Mouse (Mus musculus): ENCODE results near the gene Vps36. TPM values are rescaled to one million over a fixed set of nuclear protein-coding genes. Genes with fewer than 3 reads are reported as not detected.

Gene Vps36
- 32.7 and 37.8 TPM in 2 replicates for polyA plus RNA-seq (2015; fragmentation: Nextera tagmentation; extraction: Ambion mirVana)

GRCm38 (mm10) chr8:22192660-22193431 lies at the start of gene Vps36:
Gene Vps36, plus strand, starts transcription at chr8:22192809.

DNA sequence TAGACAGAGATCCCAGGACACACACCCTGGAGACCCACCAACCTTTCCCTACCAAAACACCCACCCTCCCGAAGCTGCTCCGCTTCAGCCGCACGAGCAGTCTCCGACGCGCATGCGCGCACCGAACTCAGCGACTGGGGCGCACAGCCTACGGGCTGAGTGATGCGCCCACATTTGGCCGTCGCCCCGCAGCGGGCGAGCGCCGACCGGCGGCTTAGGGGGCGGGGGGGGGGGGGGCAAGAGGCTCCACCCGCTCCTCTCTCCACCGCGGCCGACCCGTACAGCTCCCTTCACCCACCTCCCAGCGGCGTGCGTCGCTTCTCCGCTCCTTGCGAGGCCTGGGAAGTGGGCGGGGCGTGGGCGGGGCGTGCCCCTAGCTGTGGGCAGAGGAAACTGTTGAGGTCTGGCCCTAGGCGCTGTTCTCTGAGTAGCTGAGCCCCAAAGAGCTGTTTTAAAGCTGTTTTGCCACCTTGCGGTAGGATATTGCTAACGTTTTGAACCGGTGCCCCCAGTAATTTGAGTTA lies 26.5 kb upstream of the Vps36 start, which contains the start of gene Nek3:
Gene Nek3, minus strand, starts transcription at position 356 of the 524 bp plus-strand sequence.

DNA sequence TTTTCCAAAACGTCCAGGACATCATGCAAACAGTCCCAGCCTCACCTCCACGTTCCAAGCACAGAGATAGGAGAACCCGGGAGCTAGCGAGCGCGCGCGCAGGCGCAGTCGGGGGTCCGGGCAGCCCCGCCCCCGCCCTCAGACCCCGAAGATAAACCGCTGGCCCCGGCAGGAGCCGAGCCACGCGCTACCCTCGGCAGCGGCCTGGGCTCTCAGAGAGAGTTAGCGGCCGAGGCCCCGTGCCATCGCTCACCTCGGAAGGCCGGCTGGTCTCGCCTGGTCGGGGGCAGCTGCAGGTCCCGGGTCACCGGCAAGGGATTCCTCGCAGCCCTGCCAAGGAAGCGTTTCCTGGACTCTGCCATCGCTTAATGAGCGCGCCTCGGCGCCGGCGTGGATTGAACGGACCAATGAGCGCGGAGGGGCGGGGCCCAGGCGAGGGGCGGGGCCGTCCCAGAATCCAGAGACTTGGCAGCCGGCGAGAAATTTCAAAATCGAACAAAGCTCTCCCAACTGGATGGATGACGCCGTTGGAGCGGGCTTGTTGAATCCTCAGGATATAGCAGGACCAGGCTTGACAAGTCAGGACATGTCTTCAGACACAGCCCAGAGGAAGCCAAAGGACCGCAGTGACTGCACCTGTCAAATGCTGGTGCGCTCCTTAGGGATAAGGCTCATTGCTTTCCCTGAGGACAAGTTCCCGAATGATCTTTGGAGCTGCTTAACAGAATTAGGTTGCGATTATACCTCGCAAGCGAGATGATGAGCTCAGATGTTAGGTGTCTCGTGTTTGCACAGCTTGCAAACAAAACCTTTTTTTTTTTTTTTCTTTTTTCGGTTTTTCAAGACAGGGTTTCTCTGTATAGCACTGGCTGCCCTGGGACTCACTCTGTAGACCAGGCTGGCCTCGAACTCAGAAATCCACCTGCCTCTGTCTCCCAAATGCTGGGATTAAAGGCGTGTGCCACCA lies 6.9 kb upstream of the Vps36 start, which contains the start of gene Ckap2:
Gene Ckap2, minus strand, starts transcription at position 389 of the 967 bp plus-strand sequence.

GRCm38 (mm10) chr8:22227061-22227877 lies 34.7 kb downstream of the Vps36 start, which contains the start of gene Thsd1:
Gene Thsd1, plus strand, starts transcription at chr8:22227313.

Other genes with a start within 250 kb of the Vps36 start
- not detected in 2 replicates for gene Defb13, start 246.0 kb upstream of the Vps36 start, polyA plus RNA-seq (2015; fragmentation: Nextera tagmentation; extraction: Ambion mirVana)
- not detected in 2 replicates for gene Fam90a1a, start 234.1 kb upstream of the Vps36 start, polyA plus RNA-seq (2015; fragmentation: Nextera tagmentation; extraction: Ambion mirVana)
- gene Ccdc70, start 223.0 kb upstream of the Vps36 start, polyA plus RNA-seq (2015; fragmentation: Nextera tagmentation; extraction: Ambion mirVana): not detected in 2 replicates
- 0.08 and 0.10 TPM in 2 replicates for gene Atp7b, start 132.5 kb upstream of the Vps36 start, polyA plus RNA-seq (2015; fragmentation: Nextera tagmentation; extraction: Ambion mirVana)
- gene Alg11, start 132.1 kb upstream of the Vps36 start, polyA plus RNA-seq (2015; fragmentation: Nextera tagmentation; extraction: Ambion mirVana): 15.9 and 19.1 TPM in 2 replicates
- 0.60 and 0.75 TPM in 2 replicates for gene Nek5, start 67.8 kb upstream of the Vps36 start, polyA plus RNA-seq (2015; fragmentation: Nextera tagmentation; extraction: Ambion mirVana)
- 4.0 and 4.2 TPM in 2 replicates for gene Nek3, start 26.4 kb upstream of the Vps36 start, polyA plus RNA-seq (2015; fragmentation: Nextera tagmentation; extraction: Ambion mirVana)
- gene Ckap2, start 7.0 kb upstream of the Vps36 start, polyA plus RNA-seq (2015; fragmentation: Nextera tagmentation; extraction: Ambion mirVana): 19.4 and 24.7 TPM in 2 replicates
- 4.7 and 5.2 TPM in 2 replicates for gene Thsd1, start 34.5 kb downstream of the Vps36 start, polyA plus RNA-seq (2015; fragmentation: Nextera tagmentation; extraction: Ambion mirVana)
- 0.05 TPM in 1 of 2 replicates, not detected in the other for gene Tpte, start 90.6 kb downstream of the Vps36 start, polyA plus RNA-seq (2015; fragmentation: Nextera tagmentation; extraction: Ambion mirVana)
- 10.2 and 10.8 TPM in 2 replicates for gene Slc25a15, start 205.8 kb downstream of the Vps36 start, polyA plus RNA-seq (2015; fragmentation: Nextera tagmentation; extraction: Ambion mirVana)
- gene Mrps31, start 218.6 kb downstream of the Vps36 start, polyA plus RNA-seq (2015; fragmentation: Nextera tagmentation; extraction: Ambion mirVana): 28.7 and 29.9 TPM in 2 replicates

Data from urinary bladder, postnatal 0 days (tissue).